Mouse (Mus musculus): Measurements from ENCODE around the gene Wdr13.

Wdr13 gene

GRCm38 (mm10) chrX:8132017-8132976 is at the start of gene Wdr13:
Gene Wdr13 (minus strand): TSS chrX:8132892.
- DNase-seq (ENCODE audit: inconsistent ontology term) = peak; percentile 92

DNA sequence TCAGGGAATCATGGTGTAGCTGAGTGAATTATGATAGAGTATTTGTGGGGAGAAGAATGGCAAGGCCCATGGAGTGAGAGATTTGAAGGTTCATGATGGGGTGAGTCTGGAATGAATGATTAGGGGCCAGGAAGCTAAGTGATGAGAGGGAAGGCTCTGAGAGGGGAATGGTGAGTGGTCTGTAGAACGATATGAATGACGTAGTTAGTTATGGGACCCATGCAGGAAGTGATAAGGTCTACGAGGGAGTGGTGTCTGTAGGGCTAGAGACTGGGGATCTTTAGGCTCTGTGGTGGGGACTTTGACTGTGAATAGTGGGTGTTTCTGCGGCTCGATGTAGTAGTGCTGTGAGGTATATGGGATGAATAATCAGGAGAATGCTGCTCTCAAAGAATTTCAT is 47.0 kb upstream of the Wdr13 start:
- DNase-seq (ENCODE audit: inconsistent ontology term) = no peak

- DNase-seq (ENCODE audit: inconsistent ontology term) = no peak
Measured at GRCm38 (mm10) chrX:8178871-8179270, 46.2 kb upstream of the Wdr13 start.

- peak; percentile 91 for DNase-seq (ENCODE audit: inconsistent ontology term)
Measured at GRCm38 (mm10) chrX:8175504-8176385, 43.1 kb upstream of the Wdr13 start, which contains the start of gene Tbc1d25. Gene Tbc1d25 (minus strand): TSS chrX:8176181.

GRCm38 (mm10) chrX:8175169-8175503 is 42.4 kb upstream of the Wdr13 start:
- DNase-seq (ENCODE audit: inconsistent ontology term) = no peak

GRCm38 (mm10) chrX:8167716-8168647 is 35.3 kb upstream of the Wdr13 start:
- DNase-seq (ENCODE audit: inconsistent ontology term) = no peak

- DNase-seq (ENCODE audit: inconsistent ontology term) = no peak
Measured at GRCm38 (mm10) chrX:8164471-8164870, 31.8 kb upstream of the Wdr13 start.

- DNase-seq (ENCODE audit: inconsistent ontology term) = no peak
Measured at GRCm38 (mm10) chrX:8163076-8163475, 30.4 kb upstream of the Wdr13 start.

- peak; percentile 88 for DNase-seq (ENCODE audit: inconsistent ontology term)
Measured at GRCm38 (mm10) chrX:8145153-8145991, 12.7 kb upstream of the Wdr13 start, which contains the start of gene Rbm3. Gene Rbm3 (minus strand): TSS chrX:8145880.

- no peak for DNase-seq (ENCODE audit: inconsistent ontology term)
Measured at GRCm38 (mm10) chrX:8143750-8144149, 11.1 kb upstream of the Wdr13 start.

- no peak for DNase-seq (ENCODE audit: inconsistent ontology term)
Measured at GRCm38 (mm10) chrX:8142948-8143347, 10.3 kb upstream of the Wdr13 start.

DNA sequence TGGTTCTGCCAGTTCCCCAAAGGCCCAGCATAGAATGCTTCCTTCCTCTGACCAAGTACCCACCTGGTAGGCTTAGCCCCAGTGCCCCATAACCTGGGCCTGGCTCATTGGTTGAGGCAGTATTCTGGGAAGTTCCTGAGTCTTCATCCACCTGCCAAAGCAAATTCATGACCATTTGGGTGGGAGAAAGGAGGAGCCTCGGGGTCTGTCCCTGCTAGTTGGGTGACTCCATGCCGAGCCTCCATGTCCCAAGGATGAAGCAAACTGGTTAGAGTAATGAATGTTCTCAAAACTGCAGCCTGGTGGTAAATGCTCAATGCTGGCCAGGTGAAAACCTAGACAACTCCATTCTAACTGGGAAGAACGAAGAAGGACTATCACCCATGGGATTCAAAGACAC is 8.4 kb upstream of the Wdr13 start:
- no peak for DNase-seq (ENCODE audit: inconsistent ontology term)

DNA sequence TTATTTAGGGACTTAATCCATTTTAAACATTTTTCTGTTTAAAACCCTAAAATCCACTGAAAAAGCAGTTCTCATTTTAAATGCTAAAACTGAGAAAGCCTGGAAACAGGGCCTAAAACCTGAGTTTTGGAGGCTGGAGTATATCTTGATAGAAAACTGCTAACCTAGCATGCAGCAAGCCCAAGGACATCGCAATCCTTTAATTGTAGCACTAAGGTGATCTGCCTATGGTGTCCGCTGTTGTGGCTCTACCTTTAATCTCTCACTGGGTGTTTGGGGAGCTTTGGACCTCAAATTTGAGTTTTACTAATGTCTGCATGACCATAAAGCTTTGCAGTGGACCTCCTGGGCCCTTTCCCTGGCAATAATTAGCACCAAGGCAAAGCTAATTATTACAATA is 7.8 kb upstream of the Wdr13 start:
- no peak for DNase-seq (ENCODE audit: inconsistent ontology term)

DNA sequence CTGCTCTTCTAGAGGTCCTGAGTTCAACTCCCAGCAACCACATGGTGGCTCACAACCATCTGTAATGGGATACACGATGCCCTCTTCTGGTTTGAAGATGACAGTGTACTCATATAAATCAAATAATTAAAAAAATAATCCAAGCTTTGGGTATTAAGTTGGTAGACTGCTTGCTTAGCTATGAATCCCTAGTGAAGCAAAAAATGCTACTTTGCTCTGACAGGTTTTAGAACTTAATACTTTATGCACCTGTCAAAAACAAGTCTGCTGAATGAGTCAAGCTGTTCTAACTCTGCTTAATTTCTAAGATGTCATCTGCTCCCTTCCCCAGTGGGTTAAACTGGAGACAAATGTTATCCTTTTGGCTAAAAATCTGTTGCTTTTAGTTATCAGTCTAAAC is 6.8 kb upstream of the Wdr13 start:
- DNase-seq (ENCODE audit: inconsistent ontology term) = no peak

DNA sequence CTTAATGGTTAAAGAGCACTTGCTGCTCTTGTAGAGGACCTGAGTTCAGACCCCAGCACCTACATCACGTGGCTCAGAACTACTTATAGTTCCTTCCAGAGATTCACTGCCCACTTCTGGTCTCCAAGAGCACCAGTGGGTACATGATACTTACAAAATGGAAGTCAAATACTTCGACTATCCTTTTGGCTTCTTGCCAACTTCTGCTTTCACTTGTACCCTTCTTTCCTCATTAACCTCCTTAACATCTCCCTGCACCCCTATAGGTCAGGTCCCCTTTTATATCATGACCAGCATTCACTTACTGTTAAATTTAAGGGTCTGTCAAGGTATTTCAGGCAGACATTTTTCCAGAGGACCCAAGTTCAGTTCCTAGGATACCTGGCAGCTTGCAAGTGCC is 3.2 kb upstream of the Wdr13 start:
- DNase-seq (ENCODE audit: inconsistent ontology term) = no peak

GRCm38 (mm10) chrX:8131393-8131792 is 1.3 kb downstream of the Wdr13 start:
- no peak for DNase-seq (ENCODE audit: inconsistent ontology term)

DNA sequence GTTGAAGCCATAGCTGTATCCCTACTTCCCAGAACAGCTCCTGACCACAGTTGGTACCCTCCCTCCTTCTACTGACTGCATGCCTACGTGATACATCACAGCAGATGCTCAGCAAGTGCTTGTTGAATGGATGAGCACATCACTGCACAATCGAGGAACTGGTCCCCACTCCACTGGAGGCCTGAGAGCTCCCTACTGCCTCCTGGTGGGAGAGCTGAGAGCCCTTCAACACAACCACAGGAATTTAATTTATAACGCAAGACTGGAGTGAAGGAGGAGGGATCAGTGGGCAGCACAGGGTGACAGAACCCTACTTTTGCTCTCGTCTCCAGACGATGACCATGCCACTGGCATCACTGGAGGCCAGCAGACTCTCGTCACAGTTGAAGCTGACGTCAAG is 7.5 kb downstream of the Wdr13 start:
- DNase-seq (ENCODE audit: inconsistent ontology term) = no peak

GRCm38 (mm10) chrX:8123821-8124470 is 8.7 kb downstream of the Wdr13 start:
- no peak for DNase-seq (ENCODE audit: inconsistent ontology term)

GRCm38 (mm10) chrX:8117264-8117663 is 15.4 kb downstream of the Wdr13 start:
- no peak for DNase-seq (ENCODE audit: inconsistent ontology term)

DNA sequence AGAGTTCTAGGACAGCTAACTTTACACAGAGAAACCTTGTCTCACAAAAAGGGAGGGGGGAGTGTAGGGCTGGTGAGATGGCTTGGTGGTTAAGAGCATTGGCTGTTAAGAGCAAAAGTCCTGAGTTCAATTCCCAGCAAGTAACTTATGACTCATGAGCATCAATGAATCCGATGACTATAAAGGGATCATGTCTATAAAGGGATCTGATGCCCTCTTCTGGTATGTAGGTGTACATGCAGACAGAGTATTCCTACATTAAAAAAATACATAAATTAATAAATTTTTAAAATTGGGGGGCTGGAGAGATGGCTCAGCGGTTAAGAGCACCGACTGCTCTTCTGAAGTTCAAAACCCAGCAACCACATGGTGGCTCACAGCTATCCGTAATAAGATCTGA is 17.4 kb downstream of the Wdr13 start:
- no peak for DNase-seq (ENCODE audit: inconsistent ontology term)
